Mouse (Mus musculus) bone marrow, adult 2 months (tissue): Measurements from ENCODE around the gene Insl3.

Experiments used
- CTCF ChIP-seq: fragments of 200-500 bp; IDR thresholded peaks from 2 replicates; pipeline ENCODE4 v1.5.1; 2011; ENCODE audit warnings: low read length, control low read depth; ENCODE audit not compliant: control insufficient read depth, insufficient read depth
- POLR2A ChIP-seq: fragments of 200-500 bp; IDR thresholded peaks from 2 replicates; pipeline ENCODE4 v1.6.1; 2011; ENCODE audit warnings: low read depth, mild to moderate bottlenecking, control low read depth, low read length, borderline replicate concordance; ENCODE audit not compliant: control insufficient read depth

GRCm38 (mm10) chr8:71675456-71676019 is 13.5 kb upstream of the Insl3 start:
- TF ChIP-seq POLR2A: no peak
- no peak for TF ChIP-seq CTCF
